Mouse (Mus musculus) embryonic fibroblast, embryonic 13.5 days (primary cell): ENCODE measurements around the gene Tapbp.

Experiments
- CTCF ChIP-seq: IDR thresholded peaks from 2 replicates; pipeline ENCODE4 v1.5.1; 2011; ENCODE audit warnings: mild to moderate bottlenecking, control low read depth, low read length, moderate library complexity, borderline replicate concordance; ENCODE audit not compliant: insufficient read depth
- POLR2A ChIP-seq: IDR thresholded peaks from 2 replicates; pipeline ENCODE4 v1.6.1; 2011; ENCODE audit warnings: low read depth, mild to moderate bottlenecking, control low read depth, low read length, moderate library complexity

- no peak for TF ChIP-seq CTCF
- no peak for TF ChIP-seq POLR2A
Measured at GRCm38 (mm10) chr17:33917656-33918292, 2.1 kb downstream of the Tapbp start.
